Mouse (Mus musculus): ENCODE results near the gene Ltbp1.
A peak's percentile ranks its signal among the peaks of the same experiment; 100 is the strongest.

Ltbp1 gene

GRCm38 (mm10) chr17:75439062-75439461 lies 433.7 kb downstream of the Ltbp1 start:
- no peak for DNase-seq (ENCODE audit: low spot score)

- peak; percentile 26 for DNase-seq (ENCODE audit: low spot score)
These were observed 435.3 kb downstream of the Ltbp1 start for GRCm38 (mm10) chr17:75440619-75441018.

GRCm38 (mm10) chr17:75441260-75441830 lies 436.0 kb downstream of the Ltbp1 start:
- DNase-seq (ENCODE audit: low spot score): no peak

Data from yolk sac, embryonic 10.5 days (tissue).